Mouse (Mus musculus): Measurements from ENCODE around the gene Psmb8. TPM values are rescaled to one million over a fixed set of nuclear protein-coding genes. Genes with fewer than 3 reads are reported as not detected.

Gene Psmb8
- total RNA-seq, 2 experiments from 2014 or later = 19.5 to 34.4 TPM

DNA sequence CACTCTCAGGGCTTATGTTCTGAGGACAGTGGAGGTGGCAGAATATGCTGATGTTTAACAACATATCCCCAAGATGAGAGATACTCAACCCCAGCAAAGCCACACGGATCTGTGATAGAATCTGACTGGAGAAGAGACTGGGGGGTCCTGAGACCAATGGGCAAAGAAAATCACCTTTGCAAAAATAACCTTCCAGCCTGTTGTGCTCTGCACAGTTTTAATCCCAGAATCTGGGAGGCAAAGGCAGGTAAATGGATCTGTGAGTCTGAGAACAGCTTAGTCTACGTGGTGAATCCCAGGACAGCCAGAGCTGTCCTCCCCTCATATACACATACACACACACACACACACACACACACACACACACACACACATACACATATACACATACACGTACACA is 51.8 kb downstream of the Psmb8 start:
- no peak for DNase-seq

- DNase-seq = peak; percentile 43 to 74
Observed at GRCm38 (mm10) chr17:34249878-34250277, 52.4 kb downstream of the Psmb8 start.

Other genes with a start within 250 kb of the Psmb8 start
- gene B3galt4, start 246.2 kb upstream of the Psmb8 start, total RNA-seq (2021) = 1 to 10 TPM; 1.3 to 1.8 TPM
- gene Vps52, start 241.9 kb upstream of the Psmb8 start, total RNA-seq (2021) = 10 to 100 TPM; 36.8 to 39.7 TPM
- 100 to 1,000 TPM; 419 to 435 TPM for gene Rps18, start 241.7 kb upstream of the Psmb8 start, total RNA-seq (2021)
- gene H2-K1, start 197.4 kb upstream of the Psmb8 start, total RNA-seq (2021) = 100 to 1,000 TPM; 204 to 337 TPM
- gene Ring1, start 173.0 kb upstream of the Psmb8 start, total RNA-seq (2021) = 10 to 100 TPM; 13.2 to 16.9 TPM
- gene H2-Ke6, start 169.7 kb upstream of the Psmb8 start, total RNA-seq (2021) = 100 to 1,000 TPM; 131 to 137 TPM
- 10 to 100 TPM; 66.3 to 67.0 TPM for gene Slc39a7, start 166.0 kb upstream of the Psmb8 start, total RNA-seq (2021)
- 10 to 100 TPM; 42.3 to 45.4 TPM for gene Rxrb, start 165.9 kb upstream of the Psmb8 start, total RNA-seq (2021)
- 1 to 10 TPM in 1 of 2 experiments, under 1 TPM in 1; 0.55 to 1.7 TPM for gene Col11a2, start 158.3 kb upstream of the Psmb8 start, total RNA-seq (2021)
- gene H2-Oa, start 105.4 kb upstream of the Psmb8 start, total RNA-seq (2021) = 1 to 10 TPM in 1 of 2 experiments, not detected in 1; 1.6 TPM
- 1 to 10 TPM; 5.9 to 7.2 TPM for gene H2-DMa, start 78.2 kb upstream of the Psmb8 start, total RNA-seq (2021)
- 10 to 100 TPM; 64.5 to 79.0 TPM for gene Brd2, start 75.1 kb upstream of the Psmb8 start, total RNA-seq (2021)
- gene H2-DMb2, start 54.4 kb upstream of the Psmb8 start, total RNA-seq (2021) = 1 to 10 TPM; 2.0 to 7.5 TPM
- 1 to 10 TPM; 3.0 to 3.9 TPM for gene H2-DMb1, start 44.6 kb upstream of the Psmb8 start, total RNA-seq (2021)
- gene Tap1, start 10.2 kb upstream of the Psmb8 start, total RNA-seq (2021) = 10 to 100 TPM in 1 of 2 experiments, 1 to 10 TPM in 1; 5.7 to 11.4 TPM
- gene Psmb9, start 10.0 kb upstream of the Psmb8 start, total RNA-seq (2021) = 10 to 100 TPM; 13.1 to 25.3 TPM
- gene Tap2, start 5.8 kb downstream of the Psmb8 start, total RNA-seq (2021) = 10 to 100 TPM; 25.3 to 33.3 TPM
- gene H2-Ob, start 41.2 kb downstream of the Psmb8 start, total RNA-seq (2021) = 1 to 10 TPM in 1 of 2 experiments, under 1 TPM in 1; 0.77 to 5.7 TPM
- gene H2-Ab1, start 60.0 kb downstream of the Psmb8 start, total RNA-seq (2021) = 10 to 100 TPM; 36.6 to 43.8 TPM
- 10 to 100 TPM; 52.0 to 53.2 TPM for gene H2-Aa, start 90.1 kb downstream of the Psmb8 start, total RNA-seq (2021)
- gene H2-Eb1, start 108.1 kb downstream of the Psmb8 start, total RNA-seq (2021) = 10 to 100 TPM; 54.9 to 60.2 TPM
- gene H2-Eb2, start 127.9 kb downstream of the Psmb8 start, total RNA-seq (2021) = under 1 TPM in 1 of 2 experiments, not detected in 1; 0.46 TPM
- under 1 TPM; 0.26 to 0.32 TPM for gene Btnl2, start 157.1 kb downstream of the Psmb8 start, total RNA-seq (2021)
- not detected for gene Btnl1, start 179.4 kb downstream of the Psmb8 start, total RNA-seq (2021)
- gene BC051142, start 201.1 kb downstream of the Psmb8 start, total RNA-seq (2021) = not detected